Mouse (Mus musculus) right cerebral cortex, postnatal 10 days (tissue): ENCODE results near the gene Dnajb8.

Source experiments
- DNase-seq, 2 experiments: peaks; one replicate each; pipeline ENCODE4 v3.0.0; 2021; ENCODE audit warnings: low spot score in 2 of 2

The Dnajb8 gene

GRCm38 (mm10) chr6:88199001-88199717, 22.9 kb upstream of the Dnajb8 start:
- no peak for DNase-seq

- DNase-seq: peak in 1 of 2 experiments; percentile 20
Measured at GRCm38 (mm10) chr6:88199718-88200692, 22.1 kb upstream of the Dnajb8 start.

- DNase-seq: no peak
Measured at GRCm38 (mm10) chr6:88200693-88201609, 21.1 kb upstream of the Dnajb8 start.

GRCm38 (mm10) chr6:88201926-88202700, 20.0 kb upstream of the Dnajb8 start:
- DNase-seq: no peak

- no peak for DNase-seq
Measured at GRCm38 (mm10) chr6:88202921-88203690, 19.0 kb upstream of the Dnajb8 start.

GRCm38 (mm10) chr6:88203791-88204405, 18.2 kb upstream of the Dnajb8 start:
- no peak for DNase-seq

- no peak for DNase-seq
Measured at GRCm38 (mm10) chr6:88204531-88205385, 17.3 kb upstream of the Dnajb8 start.

- DNase-seq: no peak
Measured at GRCm38 (mm10) chr6:88205386-88205700, 16.7 kb upstream of the Dnajb8 start.

GRCm38 (mm10) chr6:88205937-88206336, 16.1 kb upstream of the Dnajb8 start:
- DNase-seq: no peak

- DNase-seq: no peak
Measured at GRCm38 (mm10) chr6:88206566-88206965, 15.5 kb upstream of the Dnajb8 start.

- no peak for DNase-seq
Measured at GRCm38 (mm10) chr6:88207403-88208033, 14.6 kb upstream of the Dnajb8 start.

- no peak for DNase-seq
Measured at GRCm38 (mm10) chr6:88208321-88208720, 13.7 kb upstream of the Dnajb8 start.

GRCm38 (mm10) chr6:88209453-88209852, 12.6 kb upstream of the Dnajb8 start:
- no peak for DNase-seq

GRCm38 (mm10) chr6:88210182-88210581, 11.9 kb upstream of the Dnajb8 start:
- DNase-seq: no peak

- no peak for DNase-seq
Measured at GRCm38 (mm10) chr6:88215797-88216196, 6.3 kb upstream of the Dnajb8 start.

- DNase-seq: no peak
Measured at GRCm38 (mm10) chr6:88216199-88216598, 5.9 kb upstream of the Dnajb8 start.

GRCm38 (mm10) chr6:88219094-88219493, 3.0 kb upstream of the Dnajb8 start:
- no peak for DNase-seq

- peak in 1 of 2 experiments; percentile 35 for DNase-seq
Measured at GRCm38 (mm10) chr6:88226570-88226994, 4.5 kb downstream of the Dnajb8 start.
